Comparison of ENCODE assay signal across 21 mouse cellular contexts in genomic region chr16:44976081-44976480, GRCm38 (mm10). TPM values are rescaled to one million over a fixed set of nuclear protein-coding genes. Genes with fewer than 3 reads are reported as not detected.
"Had no signal": no experiment of that assay in that cellular context is flagged by ENCODE, and none has a peak within 500 bp of the region (broad histone marks: within the 10 kb centered on the region; RNA-seq: fewer than 3 reads in every experiment).

No protein-coding gene starts in this region.

- H3K9me3 ChIP-seq: kidney, embryonic 15.5 days; stomach, embryonic 15.5 days had no signal

- H3K36me3 ChIP-seq: kidney, embryonic 15.5 days; lung, embryonic 15.5 days; stomach, embryonic 15.5 days had no signal

- H3K4me3 ChIP-seq: kidney, embryonic 15.5 days; lung, embryonic 15.5 days; stomach, embryonic 15.5 days had no signal

- H3K27ac ChIP-seq: kidney, embryonic 15.5 days; liver, embryonic 14.5 days; lung, embryonic 15.5 days; stomach, embryonic 15.5 days had no signal

- DNase-seq: kidney, adult 2 months; kidney, postnatal 10 days; kidney, postnatal 36 days; left cerebral cortex, postnatal 4 days; liver, postnatal 0 days; lung, postnatal 14 days; lung, postnatal 4 days; midbrain, embryonic 14.5 days; right cerebral cortex, adult 18-20 months; right cerebral cortex, postnatal 14 days; right cerebral cortex, postnatal 4 days; thymus, postnatal 25 days had no signal

- H3K4me2 ChIP-seq: kidney, embryonic 15.5 days; liver, embryonic 11.5 days; lung, embryonic 15.5 days; midbrain, embryonic 11.5 days; stomach, embryonic 15.5 days had no signal

- H3K27me3 ChIP-seq: kidney, embryonic 15.5 days; lung, embryonic 15.5 days; stomach, embryonic 15.5 days had no signal

- H3K4me1 ChIP-seq: kidney, embryonic 15.5 days; lung, embryonic 15.5 days; stomach, embryonic 15.5 days had no signal

- ATAC-seq: liver, postnatal 0 days had no signal

- H3K9ac ChIP-seq: kidney, embryonic 15.5 days; liver, embryonic 14.5 days; liver, postnatal 0 days; lung, embryonic 15.5 days; stomach, embryonic 15.5 days had no signal

RNA-seq across cellular contexts. Expression of gene Cd200r3, which starts 32.6 kb away (rescaled TPM):
- polyA plus RNA-seq: midbrain, embryonic 11.5 days; midbrain, embryonic 14.5 days; midbrain, postnatal 0 days; neural tube, embryonic 11.5 days; neural tube, embryonic 14.5 days had no signal
